Mouse (Mus musculus) MEL (cell line): ENCODE measurements at regions not wholly inside any gene's neighbourhood (a gene's known extent, or its start where the extent isn't known, plus 50 kb on each side); places are given as distances from the start of the nearest gene placed in this dataset.

Source experiments
- DNase-seq: peaks from one replicate; pipeline ENCODE4 v3.0.0; 2011; ENCODE audit warnings: low read depth, low spot score
- H3K27ac ChIP-seq: 2 replicates; pipeline ENCODE4 v1.5.1; 2012; ENCODE audit warnings: low read depth, mild to moderate bottlenecking, control low read depth, low read length, moderate library complexity; ENCODE audit not compliant: control insufficient read depth
- H3K27me3 ChIP-seq, 2 experiments: fragments of 150-350 bp in 1 of 2; sonication (generic) in 1 of 2; 2 replicates each; pipeline ENCODE4 v1.6.1; 2012; ENCODE audit warnings: low read length in 2 of 2, mild to moderate bottlenecking in 2 of 2, improper control_type of control experiment in 1 of 2, moderate library complexity in 1 of 2; ENCODE audit not compliant: insufficient read depth in 2 of 2, control insufficient read depth in 1 of 2
- H3K36me3 ChIP-seq, 2 experiments: 2 replicates each; pipeline ENCODE4 v1.6.1; 2012 to 2014; ENCODE audit warnings: low read length in 2 of 2, improper control_type of control experiment in 1 of 2, inconsistent platforms in 1 of 2, mild to moderate bottlenecking in 1 of 2; ENCODE audit not compliant: insufficient read depth in 2 of 2, control insufficient read depth in 1 of 2
- H3K4me1 ChIP-seq, 2 experiments: fragments of 150-350 bp in 1 of 2; sonication (generic) in 1 of 2; 2 replicates each; pipeline ENCODE4 v1.6.1; 2012; ENCODE audit warnings: low read length in 2 of 2, improper control_type of control experiment in 1 of 2, mild to moderate bottlenecking in 1 of 2; ENCODE audit not compliant: insufficient read depth in 2 of 2, control insufficient read depth in 1 of 2
- H3K4me3 ChIP-seq, 2 experiments: fragments of 150-350 bp in 1 of 2; sonication (generic) in 1 of 2; 2 replicates each; pipeline ENCODE4 v1.5.1; 2012; ENCODE audit warnings: low read depth in 2 of 2, low read length in 2 of 2, mild to moderate bottlenecking in 2 of 2, moderate library complexity in 2 of 2, control low read depth in 1 of 2, improper control_type of control experiment in 1 of 2; ENCODE audit not compliant: control insufficient read depth in 1 of 2, insufficient read depth in 1 of 2
- H3K79me2 ChIP-seq: 2 replicates; pipeline ENCODE4 v1.6.1; 2012; ENCODE audit warnings: mild to moderate bottlenecking, low read length, moderate library complexity; ENCODE audit not compliant: control insufficient read depth, poor library complexity, insufficient read depth
- H3K9ac ChIP-seq: 2 replicates; pipeline ENCODE4 v1.6.1; 2012; ENCODE audit warnings: low read depth, mild to moderate bottlenecking, control low read depth, low read length, moderate library complexity; ENCODE audit not compliant: control insufficient read depth, poor library complexity, severe bottlenecking
- H3K9me3 ChIP-seq: fragments of 150-350 bp; sonication (generic); replicated peaks from 2 replicates; pipeline ENCODE4 v1.6.1; 2012; ENCODE audit warnings: mild to moderate bottlenecking, low read length, improper control_type of control experiment, moderate library complexity; ENCODE audit not compliant: insufficient read depth
- BHLHE40 ChIP-seq: IDR thresholded peaks from 2 replicates; pipeline ENCODE4 v1.6.1; 2012; ENCODE audit warnings: low read depth, mild to moderate bottlenecking, inconsistent platforms, low read length, improper control_type of control experiment, borderline replicate concordance
- CHD2 ChIP-seq: IDR thresholded peaks from 2 replicates; pipeline ENCODE4 v1.6.1; 2011; ENCODE audit warnings: low read length, improper control_type of control experiment
- CTCF ChIP-seq, 3 experiments: IDR thresholded peaks in 2 of 3; conservative IDR thresholded peaks in 1 of 3; 2 replicates each; pipeline ENCODE4 v1.5.1; 2011 to 2012; ENCODE audit warnings: low read length in 3 of 3, low read depth in 2 of 3, mild to moderate bottlenecking in 2 of 3, improper control_type of control experiment in 1 of 3, inconsistent platforms in 1 of 3, mixed read lengths in 1 of 3, moderate library complexity in 1 of 3; ENCODE audit not compliant: control insufficient read depth in 1 of 3, insufficient read depth in 1 of 3, poor library complexity in 1 of 3, severe bottlenecking in 1 of 3
- ELF1 ChIP-seq: IDR thresholded peaks from 2 replicates; pipeline ENCODE4 v1.6.1; 2014; ENCODE audit warnings: low read depth, mild to moderate bottlenecking, inconsistent platforms, low read length, improper control_type of control experiment, moderate library complexity
- EP300 ChIP-seq, 2 experiments: IDR thresholded peaks; 2 replicates each; pipeline ENCODE4 v1.6.1; 2011; ENCODE audit warnings: improper control_type of control experiment in 2 of 2, low read length in 2 of 2, low read depth in 1 of 2, mild to moderate bottlenecking in 1 of 2
- GATA1 ChIP-seq: IDR thresholded peaks from 2 replicates; pipeline ENCODE4 v1.6.1; 2011; ENCODE audit warnings: low read depth, low read length, improper control_type of control experiment
- KAT2A ChIP-seq: conservative IDR thresholded peaks from 2 replicates; pipeline ENCODE4 v1.6.1; 2012; ENCODE audit warnings: low read depth, low read length, improper control_type of control experiment, inconsistent platforms
- MAFK ChIP-seq: IDR thresholded peaks from 2 replicates; pipeline ENCODE4 v1.6.1; 2011; ENCODE audit warnings: low read depth, mild to moderate bottlenecking, low read length, improper control_type of control experiment, borderline replicate concordance
- MAX ChIP-seq: IDR thresholded peaks from 2 replicates; pipeline ENCODE4 v1.6.1; 2011; ENCODE audit warnings: low read length, improper control_type of control experiment
- MEF2A ChIP-seq: IDR thresholded peaks from 2 replicates; pipeline ENCODE4 v1.6.1; 2014; ENCODE audit warnings: low read depth, mild to moderate bottlenecking, inconsistent platforms, low read length, improper control_type of control experiment; ENCODE audit not compliant: poor library complexity, insufficient replicate concordance, severe bottlenecking; ENCODE audit errors: extremely low read depth
- MYB ChIP-seq: IDR thresholded peaks from 2 replicates; pipeline ENCODE4 v1.6.1; 2011; ENCODE audit warnings: mild to moderate bottlenecking, low read depth, low read length, improper control_type of control experiment
- NELFE ChIP-seq: IDR thresholded peaks from 2 replicates; pipeline ENCODE4 v1.6.1; 2011; ENCODE audit warnings: low read depth, low read length, improper control_type of control experiment
- NRF1 ChIP-seq: IDR thresholded peaks from 2 replicates; pipeline ENCODE4 v1.6.1; 2014; ENCODE audit warnings: low read depth, mild to moderate bottlenecking, inconsistent platforms, low read length, improper control_type of control experiment, moderate library complexity; ENCODE audit not compliant: poor library complexity, insufficient read depth, severe bottlenecking
- POLR2AphosphoS5 ChIP-seq: IDR thresholded peaks from 2 replicates; pipeline ENCODE4 v1.6.1; 2012; ENCODE audit warnings: low read depth, borderline replicate concordance, mild to moderate bottlenecking, inconsistent platforms, low read length, moderate library complexity, mixed read lengths
- RCOR1 ChIP-seq: IDR thresholded peaks from 2 replicates; pipeline ENCODE4 v1.6.1; 2012; ENCODE audit warnings: low read depth, mild to moderate bottlenecking, inconsistent platforms, low read length, improper control_type of control experiment
- SMC3 ChIP-seq: IDR thresholded peaks from 2 replicates; pipeline ENCODE4 v1.6.1; 2011; ENCODE audit warnings: low read depth, low read length, improper control_type of control experiment
- TAL1 ChIP-seq: IDR thresholded peaks from 2 replicates; pipeline ENCODE4 v1.6.1; 2012; ENCODE audit warnings: mild to moderate bottlenecking, inconsistent platforms, low read length, moderate library complexity, mixed read lengths
- UBTF ChIP-seq: IDR thresholded peaks from 2 replicates; pipeline ENCODE4 v1.6.1; 2012; ENCODE audit warnings: low read depth, mild to moderate bottlenecking, inconsistent platforms, low read length, improper control_type of control experiment, moderate library complexity, borderline replicate concordance; ENCODE audit not compliant: insufficient read depth

DNA sequence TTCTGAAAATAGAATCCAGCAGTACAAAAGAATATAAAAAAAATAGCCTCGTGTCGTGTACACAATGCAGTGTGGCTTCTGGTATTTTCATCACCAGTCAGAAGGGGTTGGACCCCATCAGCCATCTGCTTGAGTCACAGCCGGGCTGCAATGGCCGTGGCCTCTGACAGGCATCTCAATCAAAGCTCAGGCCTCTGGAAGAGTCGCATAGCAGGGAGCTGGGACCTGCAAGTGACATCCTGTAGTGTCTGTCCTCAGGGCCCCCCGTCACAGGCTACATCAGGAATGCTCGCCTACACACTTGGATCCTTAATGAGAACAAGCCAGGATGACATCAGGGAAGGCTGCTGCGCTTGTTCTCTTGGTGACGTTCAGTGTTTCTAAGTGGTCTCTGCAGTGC, 226.1 kb upstream of the Adra1b start:
- TF ChIP-seq CTCF (IDR thresholded peaks at IDR 0.05 in 2 of 3, conservative IDR thresholded peaks at IDR 0.05 in 1 of 3; ENCODE audit: control insufficient read depth in 1 of 3, insufficient read depth in 1 of 3, low read depth in 2 of 3, low read length in 3 of 3, poor library complexity in 1 of 3, severe bottlenecking in 1 of 3), result no peak
- TF ChIP-seq SMC3, result no peak
- TF ChIP-seq GATA1, result no peak
- no peak for TF ChIP-seq RCOR1
- TF ChIP-seq NRF1, result no peak
- no peak for TF ChIP-seq EP300 (IDR thresholded peaks at IDR 0.05; ENCODE audit: low read depth in 1 of 2, low read length in 2 of 2)
- no peak for TF ChIP-seq MEF2A
- no peak for TF ChIP-seq CHD2
- no peak for TF ChIP-seq MAFK
- Histone ChIP-seq H3K9me3 (no peaks in the 10 kb centered on the region), H3K4me1 (no peaks in the 10 kb centered on the region), H3K4me3 (no peak overlapping the region), H3K79me2 (no peaks in the 10 kb centered on the region), H3K9ac (no peak overlapping the region), H3K27me3 (no peaks in the 10 kb centered on the region), H3K27ac (no peak overlapping the region), H3K36me3 (no peaks in the 10 kb centered on the region)
- DNase-seq, result no peak

DNA sequence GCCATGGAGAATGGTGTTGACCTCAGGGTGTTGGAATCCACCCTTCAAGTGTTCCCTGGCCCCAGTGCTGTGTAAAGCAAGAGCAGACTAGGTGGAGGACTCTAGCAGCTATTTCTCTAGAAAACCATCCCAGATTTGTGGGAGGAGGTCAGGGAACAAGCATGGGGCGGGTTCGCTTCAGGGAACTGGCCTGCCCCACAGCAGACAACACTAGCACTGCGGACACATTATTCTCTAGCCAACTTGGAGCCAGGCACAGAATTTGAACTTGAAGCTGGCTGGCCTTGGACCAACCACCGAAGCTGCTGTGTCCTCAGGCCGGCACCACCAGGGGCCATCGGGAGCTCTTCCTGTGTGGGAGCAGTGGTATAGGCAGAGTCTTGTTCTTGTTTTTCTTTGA, 227.5 kb upstream of the Adra1b start:
- no peaks in the 10 kb centered on the region for H3K36me3 ChIP-seq
- no peak overlapping the region for H3K9ac ChIP-seq
- no peaks in the 10 kb centered on the region for H3K9me3 ChIP-seq
- no peak overlapping the region for H3K4me3 ChIP-seq
- TF ChIP-seq UBTF (no peak), EP300 (IDR thresholded peaks at IDR 0.05; ENCODE audit: low read depth in 1 of 2, low read length in 2 of 2) (no peak), TAL1 (no peak)
- H3K79me2 ChIP-seq, result no peaks in the 10 kb centered on the region
- no peak overlapping the region for H3K27ac ChIP-seq
- no peaks in the 10 kb centered on the region for H3K27me3 ChIP-seq
- no peaks in the 10 kb centered on the region for H3K4me1 ChIP-seq
- DNase-seq, result no peak

DNA sequence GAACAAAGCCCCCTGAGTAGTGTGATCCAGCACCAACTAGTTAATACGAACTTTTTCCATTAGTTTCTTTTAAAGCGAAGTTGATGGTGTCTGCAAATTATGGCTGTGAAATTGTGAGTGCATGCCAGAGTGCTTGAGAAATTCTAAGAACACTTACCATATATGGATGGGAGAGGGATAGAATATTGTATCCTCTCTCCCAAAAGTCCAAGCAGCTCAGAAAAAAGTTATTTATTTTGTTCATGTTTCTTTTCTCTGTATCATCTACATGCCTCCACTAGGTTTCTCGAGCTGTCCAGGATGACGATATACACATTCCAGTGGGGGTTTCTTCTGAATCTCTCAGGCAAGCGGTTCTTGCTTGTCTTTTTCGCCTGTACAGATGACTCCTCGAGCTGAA, 232.2 kb upstream of the Adra1b start:
- H3K27me3 ChIP-seq, result no peaks in the 10 kb centered on the region
- no peak overlapping the region for H3K4me3 ChIP-seq
- H3K4me1 ChIP-seq, result no peaks in the 10 kb centered on the region
- no peak for DNase-seq
- TF ChIP-seq ELF1 (no peak), MYB (no peak), NRF1 (no peak), BHLHE40 (no peak), UBTF (no peak), POLR2AphosphoS5 (no peak), MAX (no peak), KAT2A (no peak), NELFE (no peak)
- H3K9me3 ChIP-seq, result no peaks in the 10 kb centered on the region
- H3K36me3 ChIP-seq, result no peaks in the 10 kb centered on the region
- H3K9ac ChIP-seq, result no peak overlapping the region
- H3K79me2 ChIP-seq, result no peaks in the 10 kb centered on the region
- no peak overlapping the region for H3K27ac ChIP-seq
